Mouse (Mus musculus) erythroblast, embryonic 14.5 days (primary cell): ENCODE results near the gene Tnfrsf11a.

Experiments
- GATA1 ChIP-seq: IDR thresholded peaks from 2 replicates; pipeline ENCODE4 v1.6.1; 2012; ENCODE audit warnings: low read length, inconsistent platforms, mixed read lengths
- TAL1 ChIP-seq: IDR thresholded peaks from 3 replicates; pipeline ENCODE4 v1.6.1; 2012; ENCODE audit warnings: low read length, inconsistent platforms, mixed read lengths

- TF ChIP-seq GATA1, result no peak
- no peak for TF ChIP-seq TAL1
These were observed 47.3 kb downstream of the Tnfrsf11a start for GRCm38 (mm10) chr1:105827786-105828345.
